Mouse (Mus musculus): ENCODE data around the gene Usp7.

The Usp7 gene

DNA sequence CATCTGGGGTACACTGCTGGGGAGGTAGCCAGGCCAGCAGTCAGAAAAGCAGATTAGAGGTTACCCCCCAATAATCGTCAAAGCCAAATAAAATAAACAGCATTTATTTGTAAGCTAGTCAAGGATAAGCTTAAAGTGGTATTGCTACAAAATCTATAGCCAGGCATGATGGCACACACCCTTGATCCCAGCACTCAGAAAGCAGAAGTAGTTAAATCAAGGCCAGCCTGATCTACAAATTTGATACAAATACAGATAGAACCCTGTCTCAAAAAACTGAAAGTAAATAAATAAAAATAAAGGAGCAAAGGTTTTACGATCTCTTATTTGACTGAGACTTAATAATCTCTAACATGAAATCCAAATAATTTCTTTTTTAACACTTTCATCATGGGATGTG lies 66.3 kb downstream of the Usp7 start:
- in situ Hi-C loops (cut with MboI): no loop called here

DNA sequence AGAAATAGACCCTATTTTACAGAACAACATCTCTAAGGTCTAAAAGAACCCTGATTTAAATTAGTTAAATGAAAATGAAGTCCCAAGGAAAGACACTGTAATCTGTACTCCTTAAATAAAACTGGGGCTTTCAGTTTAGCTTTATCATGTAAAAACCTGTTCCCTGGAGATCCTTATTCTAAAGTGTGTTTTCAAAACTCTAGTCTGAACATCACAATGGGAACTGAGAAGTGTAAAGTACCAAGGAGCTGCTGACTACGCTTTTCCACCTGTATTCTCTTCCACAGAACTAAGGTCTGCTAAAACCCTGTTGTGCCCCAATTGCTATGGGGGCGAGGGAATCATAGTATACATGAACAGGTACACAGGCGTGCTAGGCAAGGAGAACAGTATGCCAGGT lies 68.1 kb downstream of the Usp7 start:
- in situ Hi-C loops (cut with MboI): no loop called here

DNA sequence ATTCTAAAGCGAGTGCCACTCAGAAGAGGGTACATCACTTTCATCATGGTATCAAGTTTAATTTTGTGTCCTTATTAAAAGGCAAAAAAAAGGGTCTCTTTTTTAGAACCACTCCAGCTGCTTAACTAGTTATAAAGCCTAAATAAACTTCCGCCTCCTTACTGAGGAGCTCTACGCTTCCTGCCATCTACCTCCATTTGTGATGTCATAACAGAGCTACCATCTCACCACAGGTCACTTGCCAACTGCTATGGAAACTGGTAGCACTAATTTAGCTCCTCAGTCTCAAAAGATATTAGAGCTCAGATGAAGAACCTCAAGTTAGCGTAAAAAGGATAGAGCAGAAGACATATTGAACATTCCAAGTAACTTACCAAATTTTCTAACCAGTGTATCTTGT lies 71.7 kb downstream of the Usp7 start:
- in situ Hi-C loops (cut with MboI): no loop called here

DNA sequence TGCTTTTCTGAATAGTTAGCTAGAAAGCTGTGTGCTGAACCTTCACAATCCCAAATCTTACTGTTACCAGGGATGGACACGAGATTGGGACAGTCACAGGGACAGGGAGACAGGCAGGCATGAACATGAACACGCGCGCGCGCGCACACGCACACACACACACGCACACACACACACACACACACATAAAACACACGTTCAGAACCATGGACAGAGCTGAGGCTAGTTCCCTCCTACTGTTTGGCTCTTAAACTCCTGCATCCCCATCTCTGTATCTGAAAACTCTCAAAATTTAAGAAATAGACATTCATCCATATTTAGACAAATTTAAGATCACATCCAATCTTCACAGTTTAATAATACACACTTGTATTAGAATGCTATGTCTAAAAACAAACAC lies 74.4 kb downstream of the Usp7 start:
- in situ Hi-C loops (cut with MboI): no loop called here

DNA sequence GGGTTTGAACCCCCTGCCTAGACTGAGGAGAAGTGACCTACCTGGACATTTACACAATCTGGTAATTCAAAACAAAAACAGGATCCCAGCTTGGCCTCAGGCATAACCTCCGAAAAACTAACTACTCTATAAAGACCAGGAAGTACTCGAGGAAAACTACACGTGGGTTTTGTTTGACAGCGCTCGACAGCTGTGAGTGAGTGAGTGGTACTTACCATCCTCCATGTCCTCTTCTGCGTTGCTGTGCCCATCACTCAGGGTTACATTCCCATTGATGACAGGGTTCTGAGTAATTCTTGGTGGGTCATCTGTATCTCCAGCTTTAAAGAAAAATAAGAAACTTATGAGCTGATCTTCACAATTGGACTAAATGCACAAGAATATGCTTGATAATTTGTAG lies 75.8 kb downstream of the Usp7 start:
- in situ Hi-C loops (cut with MboI): no loop called here

DNA sequence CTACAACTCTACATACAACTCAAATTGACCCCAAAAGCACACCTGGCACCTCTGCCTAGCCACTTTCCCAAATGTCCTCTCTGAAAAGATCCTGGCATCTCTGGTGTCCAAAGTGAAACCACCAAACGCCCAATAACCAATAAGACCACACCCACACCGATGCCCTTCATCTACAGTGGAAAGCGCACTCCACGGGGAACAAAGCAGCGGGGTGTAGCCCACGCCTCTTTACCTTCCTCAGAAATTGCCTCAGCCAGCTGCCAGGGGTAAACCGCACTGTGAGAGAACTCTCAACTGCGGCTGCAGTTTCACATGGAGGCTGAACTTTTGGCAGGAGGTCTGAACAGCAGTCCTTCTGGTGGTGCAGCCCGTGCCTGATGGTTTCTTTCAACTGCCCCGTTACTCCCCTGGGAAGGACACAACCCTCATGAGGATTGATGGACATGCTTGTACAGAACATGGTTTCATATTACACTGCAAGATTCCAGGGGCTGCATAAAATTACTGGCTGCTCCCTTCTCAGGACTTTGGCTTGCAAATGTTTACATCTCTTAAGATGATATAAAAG lies 76.5 kb downstream of the Usp7 start:
- in situ Hi-C loops (cut with MboI): no loop called here

DNA sequence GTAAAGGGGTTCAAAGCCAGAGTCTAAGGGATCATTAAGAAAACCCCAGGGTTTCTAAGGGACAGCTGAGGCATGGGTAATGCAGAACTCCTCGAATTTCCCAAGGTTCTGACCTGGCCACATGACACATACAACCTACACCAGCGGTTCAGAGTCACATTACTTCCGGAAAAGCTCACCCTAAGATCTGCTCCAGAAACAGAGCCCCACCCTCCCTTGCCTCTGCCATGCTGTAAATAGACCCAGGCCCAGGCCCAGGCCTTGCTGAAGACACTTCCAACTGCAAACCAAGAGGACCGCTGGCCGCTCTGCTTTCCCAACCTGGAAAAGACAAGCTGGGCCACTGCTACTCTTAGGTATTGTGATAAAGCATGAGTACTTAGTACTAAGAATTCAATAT lies 77.3 kb downstream of the Usp7 start:
- in situ Hi-C loops (cut with MboI): no loop called here

DNA sequence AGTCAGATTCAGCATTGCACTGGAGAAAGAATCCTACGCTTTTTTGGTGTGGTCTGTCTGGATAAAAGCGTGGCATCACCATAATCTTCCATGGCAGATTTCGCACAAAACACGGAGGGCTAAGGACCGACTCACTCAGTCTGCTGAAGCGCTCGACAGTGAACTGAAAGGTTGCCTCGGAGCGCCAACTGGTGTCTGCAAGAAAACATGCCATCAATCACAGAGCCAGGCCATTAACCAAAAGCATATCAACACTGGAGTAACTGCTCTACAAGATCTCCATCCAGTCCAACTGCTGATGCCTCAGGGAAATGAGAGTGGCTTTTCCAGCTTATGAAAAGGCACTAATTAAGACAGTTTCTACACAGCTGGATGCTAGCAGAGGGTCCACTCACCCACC lies 80.1 kb downstream of the Usp7 start:
- in situ Hi-C loops (cut with MboI): no loop called here

DNA sequence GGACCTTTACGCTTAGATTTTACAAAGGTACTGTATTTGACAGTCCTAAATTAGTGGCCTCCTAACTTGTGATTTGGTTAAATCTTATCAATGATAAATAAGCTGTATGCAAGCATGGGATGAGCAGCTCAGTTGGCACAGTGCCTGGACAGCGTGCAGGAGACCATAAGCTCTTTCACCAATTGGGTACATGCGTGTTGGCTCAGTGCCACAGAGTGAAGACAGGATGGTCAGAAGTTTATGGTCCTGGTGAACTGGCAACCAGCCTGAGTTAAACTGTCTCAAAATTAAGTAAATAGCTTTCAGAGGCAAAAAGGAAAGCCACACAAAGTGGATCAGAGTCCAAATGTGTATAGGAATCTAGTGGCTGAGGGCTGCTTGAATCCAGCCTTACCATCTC lies 91.5 kb downstream of the Usp7 start:
- in situ Hi-C loops (cut with MboI): no loop called here

DNA sequence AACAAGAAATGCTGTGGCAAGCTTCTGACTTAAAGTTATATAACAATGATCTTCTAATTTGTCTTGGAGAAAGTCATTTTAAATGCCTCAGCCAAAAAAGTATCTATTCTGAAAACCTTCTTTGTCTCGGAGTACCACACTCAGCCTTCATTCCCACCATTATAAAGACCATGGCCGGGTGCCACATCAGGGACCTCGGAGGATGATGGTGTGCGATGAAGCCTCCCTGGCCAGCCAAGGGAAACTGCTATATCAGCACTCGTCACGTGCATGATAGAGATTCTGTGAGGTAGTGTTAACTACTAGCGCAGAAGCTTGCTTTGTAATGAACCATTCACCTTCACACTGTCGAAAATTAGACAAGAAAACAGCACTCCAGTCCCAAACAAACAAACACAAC lies 92.6 kb downstream of the Usp7 start:
- in situ Hi-C loops (cut with MboI): no loop called here

DNA sequence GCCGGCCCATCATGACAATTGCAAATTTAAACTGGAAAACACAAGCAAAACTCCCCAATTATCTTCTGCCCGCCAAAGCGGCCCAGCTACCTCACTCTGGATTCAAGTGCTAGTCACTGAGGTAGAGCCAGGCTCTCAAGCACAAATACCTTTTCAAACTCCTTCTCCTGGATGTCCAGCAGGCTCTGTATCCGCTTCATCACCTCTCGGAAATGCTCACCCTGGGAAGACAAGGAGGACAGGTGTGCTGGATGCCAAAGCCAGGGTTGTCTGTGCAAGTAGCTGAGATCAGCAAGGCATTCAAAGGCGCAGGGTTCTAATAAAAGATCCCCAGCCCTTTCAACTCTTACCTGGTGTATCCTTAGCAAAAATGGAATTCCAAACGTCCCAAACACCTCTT lies 100.9 kb downstream of the Usp7 start:
- in situ Hi-C loops (cut with MboI): no loop called here

DNA sequence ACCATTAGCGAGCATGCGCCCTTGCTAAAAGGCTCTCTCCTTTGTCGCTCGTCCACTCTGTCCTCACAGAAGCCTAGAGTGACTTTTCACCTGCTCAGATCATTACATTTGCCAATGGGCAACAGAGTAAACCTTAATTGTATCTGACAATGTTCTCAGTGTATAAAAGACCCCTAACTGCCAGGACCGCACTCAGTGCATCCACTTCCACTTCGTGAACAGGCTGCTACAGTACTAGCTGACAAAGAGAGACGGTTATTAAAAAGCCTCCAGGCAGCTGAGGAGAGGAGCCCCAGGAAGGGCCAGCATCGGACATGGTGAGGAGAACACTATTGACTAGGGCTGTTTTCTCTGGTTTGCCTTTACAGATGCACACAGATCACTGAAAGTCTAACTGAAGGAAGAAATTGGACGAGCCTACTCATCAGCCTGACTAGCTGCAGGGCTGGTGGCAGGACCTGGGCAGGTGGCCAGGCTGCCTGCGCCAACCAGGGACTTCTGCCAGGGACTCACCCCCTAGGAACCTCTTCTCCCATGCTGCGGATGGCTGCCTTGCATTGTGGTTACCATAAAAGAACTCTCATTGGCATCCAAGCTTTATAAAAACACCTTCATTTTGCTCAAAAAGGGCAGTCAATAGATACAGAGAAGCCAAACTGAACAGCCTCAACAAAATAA lies 102.0 kb downstream of the Usp7 start:
- in situ Hi-C loops (cut with MboI): loop anchor here (10.0 kb wide), 1 partner anchor 75 kb away; no protein-coding TSS in a partner anchor

DNA sequence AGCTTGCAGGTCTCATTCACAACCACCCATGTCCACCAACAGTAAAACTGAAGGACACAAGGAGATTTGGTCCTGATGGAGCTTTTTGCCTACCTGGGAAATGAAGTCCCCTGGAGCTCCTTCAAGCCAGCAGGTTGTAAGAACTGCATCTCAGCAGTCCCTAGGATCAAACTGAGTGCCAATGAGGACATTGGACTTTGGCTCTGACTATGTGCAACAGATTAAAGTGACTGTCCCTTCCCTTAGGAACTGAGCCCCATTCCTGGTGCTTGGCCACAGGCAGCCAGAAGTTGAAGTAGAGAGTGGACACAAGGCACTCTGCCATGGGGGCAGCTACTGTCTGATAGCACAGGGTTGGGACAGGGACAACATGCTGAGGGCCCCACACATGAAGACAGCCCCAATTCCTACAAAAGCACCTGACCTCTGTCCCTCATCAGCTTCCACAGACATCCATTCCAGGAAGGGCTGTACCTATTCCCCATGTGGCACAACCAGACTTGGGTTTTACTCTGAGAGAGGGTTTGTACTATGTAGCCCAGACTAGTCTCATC lies 104.5 kb downstream of the Usp7 start:
- in situ Hi-C loops (cut with MboI): loop anchor here (10.0 kb wide), 1 partner anchor 77 kb away; no protein-coding TSS in a partner anchor

DNA sequence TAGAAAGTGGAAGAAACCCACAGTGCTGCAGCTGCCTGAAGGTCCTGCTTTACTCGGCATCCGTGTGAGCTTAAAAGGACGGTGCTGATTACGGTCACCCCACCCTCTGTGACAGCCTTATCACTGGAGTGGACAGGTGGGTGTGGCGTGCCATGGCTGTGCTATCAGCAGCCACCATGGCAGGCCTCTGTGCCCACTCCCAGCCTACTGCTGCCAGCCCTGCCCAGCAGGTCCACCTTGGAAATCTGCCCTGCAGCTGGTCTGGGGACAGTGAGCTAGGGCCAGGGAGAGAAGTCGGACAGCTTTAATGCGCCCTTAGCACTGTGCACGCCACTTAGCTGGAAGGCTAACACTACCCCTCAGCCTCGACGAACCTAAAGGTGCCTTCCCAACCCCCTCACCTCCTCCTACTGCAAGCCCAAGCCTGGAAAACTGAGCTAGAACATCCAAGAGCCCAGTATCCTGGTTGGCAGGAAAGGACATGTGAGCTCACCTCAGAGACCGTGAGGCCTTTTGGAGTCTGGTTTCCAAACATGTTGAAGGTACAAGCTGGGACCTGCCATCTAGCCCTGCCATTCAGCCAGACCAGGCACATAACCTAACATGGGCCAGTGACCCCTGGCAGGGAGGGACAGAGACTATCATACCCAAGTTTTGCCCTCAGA lies 105.1 kb downstream of the Usp7 start:
- in situ Hi-C loops (cut with MboI): loop anchor here (10.0 kb wide), 1 partner anchor 78 kb away; no protein-coding TSS in a partner anchor

DNA sequence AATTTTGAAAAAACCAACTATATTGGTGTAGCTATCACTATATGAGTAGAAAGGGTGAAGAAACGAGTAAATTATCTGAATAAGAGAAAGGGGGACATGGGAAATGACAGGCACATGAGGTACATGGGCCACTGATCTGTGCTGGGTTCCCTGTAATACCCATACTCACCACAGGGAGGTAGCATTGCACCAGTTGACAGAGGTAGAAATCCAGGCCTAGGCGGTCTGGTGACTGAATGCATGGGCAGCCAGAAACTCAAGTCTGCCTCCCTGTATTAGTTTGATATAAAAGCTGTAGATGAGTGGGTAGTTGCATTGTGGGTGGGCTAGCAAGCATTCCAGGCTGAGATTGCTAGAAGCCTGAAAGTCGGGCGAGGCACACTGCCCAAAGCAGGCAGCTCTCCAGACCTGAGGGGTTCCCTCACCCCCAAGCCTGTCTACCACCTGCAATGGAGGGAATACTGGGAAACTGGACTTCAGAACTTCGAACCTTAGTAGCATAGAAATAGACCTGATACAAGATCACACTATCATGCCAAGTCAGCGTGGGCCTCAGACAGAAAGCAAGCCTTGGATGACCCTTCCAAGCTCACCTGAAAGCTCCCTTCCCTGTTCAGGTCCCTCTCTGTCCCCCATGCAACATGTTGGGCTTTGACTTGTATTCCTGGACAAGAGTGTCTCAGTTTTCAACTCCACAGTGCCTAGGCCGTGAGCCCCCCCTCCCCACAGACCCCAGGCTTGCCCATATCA lies 105.8 kb downstream of the Usp7 start:
- in situ Hi-C loops (cut with MboI): loop anchor here (10.0 kb wide), 1 partner anchor 79 kb away; no protein-coding TSS in a partner anchor

DNA sequence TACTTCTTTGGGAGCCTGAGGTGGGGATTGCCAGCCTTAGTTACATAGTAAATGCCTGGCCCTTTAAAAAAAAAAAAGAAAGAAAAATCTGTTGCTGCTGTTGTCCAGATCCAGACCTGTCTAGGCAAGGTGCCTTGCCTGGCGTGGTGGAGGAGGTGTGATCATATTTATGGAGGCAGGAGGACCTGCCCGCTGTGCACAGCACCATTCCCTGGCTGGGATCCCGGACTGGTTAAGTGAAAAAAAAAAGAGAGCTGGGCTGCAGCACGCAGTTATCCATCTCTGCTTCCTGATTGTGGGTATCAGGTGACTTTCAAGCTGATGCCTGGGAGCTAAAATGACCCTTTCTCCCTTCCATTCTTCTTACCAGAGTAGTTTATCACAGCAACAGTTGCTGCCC lies 107.0 kb downstream of the Usp7 start:
- in situ Hi-C loops (cut with MboI): loop anchor here (10.0 kb wide), 1 partner anchor 80 kb away; no protein-coding TSS in a partner anchor

DNA sequence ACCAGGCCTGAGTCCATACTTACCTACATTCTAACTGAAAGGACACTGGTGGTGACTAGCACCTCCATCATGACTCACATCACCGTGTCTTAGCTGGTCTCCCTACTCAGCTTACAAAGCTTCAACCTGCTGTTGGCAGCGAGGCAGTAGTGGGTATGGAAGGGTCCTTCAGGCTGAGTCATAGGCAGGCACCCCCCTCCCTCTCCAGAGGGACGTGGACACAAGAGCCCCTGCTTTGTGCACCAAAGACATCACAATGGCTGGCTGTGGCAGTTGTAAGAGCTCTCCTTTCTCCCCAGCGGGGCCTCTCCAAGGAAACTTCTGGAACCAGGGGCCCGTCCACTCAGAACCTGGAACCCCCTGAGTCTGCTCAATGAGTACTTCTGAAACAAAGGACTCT lies 111.6 kb downstream of the Usp7 start, which contains the start of gene Gm5767:
Gene Gm5767, plus strand, starts transcription at position 301 of the 400 bp plus-strand sequence.
- in situ Hi-C loops (cut with MboI): loop anchor here (10.0 kb wide), 1 partner anchor 84 kb away; no protein-coding TSS in a partner anchor

DNA sequence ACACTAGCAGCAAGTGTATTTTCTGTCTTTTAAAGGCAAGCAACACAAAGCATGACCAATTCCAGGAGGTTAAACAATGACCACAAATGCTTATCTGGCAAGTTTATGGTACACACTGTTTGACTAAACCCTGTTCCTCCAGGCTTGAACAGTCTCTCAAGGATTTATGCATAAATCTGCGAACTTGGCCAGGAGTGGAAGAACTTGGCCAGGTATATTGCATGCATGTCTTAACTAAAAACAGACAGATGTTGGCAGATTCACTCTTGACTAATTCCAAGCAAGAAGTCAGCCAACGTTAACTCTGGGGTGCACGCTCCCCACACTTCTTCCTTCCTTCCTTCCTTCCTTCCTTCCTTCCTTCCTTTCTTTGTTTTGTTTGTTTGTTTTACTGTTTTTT lies 112.3 kb downstream of the Usp7 start:
- in situ Hi-C loops (cut with MboI): loop anchor here (5.0 to 10.0 kb wide), 3 partner anchors 85 to 267 kb away; no protein-coding TSS in a partner anchor

DNA sequence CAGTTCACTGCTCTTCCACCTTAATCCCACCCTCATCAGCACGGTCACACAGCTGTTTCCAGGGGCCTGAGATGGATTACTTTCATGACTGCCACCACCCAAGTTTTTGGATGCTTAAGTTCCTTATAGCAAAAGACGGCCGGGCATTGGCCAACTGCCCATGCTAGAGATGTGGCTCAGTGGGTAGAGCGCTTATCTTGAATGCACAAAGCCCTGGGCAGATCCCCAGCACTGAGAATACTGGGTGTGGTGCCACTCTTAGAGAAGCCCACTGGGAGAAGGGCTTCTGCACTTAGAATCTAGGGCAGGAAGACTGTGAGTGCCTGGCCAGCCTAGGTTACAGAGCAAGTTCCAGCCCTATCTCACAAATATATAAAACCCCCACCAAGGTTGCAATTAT lies 113.4 kb downstream of the Usp7 start:
- in situ Hi-C loops (cut with MboI): loop anchor here (5.0 kb wide), 2 partner anchors 186 to 266 kb away; no protein-coding TSS in a partner anchor

DNA sequence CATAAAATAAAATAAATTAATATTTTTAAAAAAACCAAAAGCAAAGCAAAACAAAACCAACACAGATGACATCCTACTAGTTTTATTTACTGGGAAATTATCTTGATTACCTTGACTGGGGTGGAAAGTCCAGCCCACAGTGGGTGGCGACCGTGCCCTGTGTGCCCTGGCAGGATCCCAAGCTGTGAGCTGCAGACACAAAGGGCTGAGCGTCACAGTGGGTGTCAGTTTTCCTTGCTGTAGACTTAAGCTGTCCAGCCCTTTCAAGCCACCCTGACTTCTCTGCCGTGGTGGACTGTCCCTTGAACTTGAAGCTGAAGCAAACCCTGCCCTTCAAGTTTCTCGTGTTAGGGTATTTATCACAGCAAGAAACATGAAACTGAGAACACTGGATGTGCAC lies 114.1 kb downstream of the Usp7 start:
- in situ Hi-C loops (cut with MboI): loop anchor here (5.0 kb wide), 2 partner anchors 186 to 266 kb away; no protein-coding TSS in a partner anchor

DNA sequence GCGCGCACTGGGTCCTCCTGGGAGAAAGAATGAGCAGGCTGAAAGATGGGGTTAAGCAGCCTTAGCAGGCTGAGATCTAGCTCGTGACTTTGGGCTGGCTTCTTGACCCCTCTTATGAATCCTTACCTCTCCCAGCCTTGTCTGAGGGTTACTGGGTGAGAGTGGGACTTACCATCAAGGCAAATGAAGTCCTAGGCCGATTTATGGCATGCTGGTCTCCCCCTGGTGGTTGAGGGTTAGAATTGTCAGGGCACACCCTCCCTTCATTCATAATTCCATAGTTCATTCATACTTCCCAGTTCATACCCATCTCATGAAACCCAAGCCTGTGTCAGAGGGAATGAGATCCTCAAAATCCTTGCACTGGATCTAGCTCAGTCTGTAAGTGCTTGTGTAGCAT lies 115.3 kb downstream of the Usp7 start:
- in situ Hi-C loops (cut with MboI): loop anchor here (5.0 kb wide), 2 partner anchors 184 to 264 kb away; no protein-coding TSS in a partner anchor

DNA sequence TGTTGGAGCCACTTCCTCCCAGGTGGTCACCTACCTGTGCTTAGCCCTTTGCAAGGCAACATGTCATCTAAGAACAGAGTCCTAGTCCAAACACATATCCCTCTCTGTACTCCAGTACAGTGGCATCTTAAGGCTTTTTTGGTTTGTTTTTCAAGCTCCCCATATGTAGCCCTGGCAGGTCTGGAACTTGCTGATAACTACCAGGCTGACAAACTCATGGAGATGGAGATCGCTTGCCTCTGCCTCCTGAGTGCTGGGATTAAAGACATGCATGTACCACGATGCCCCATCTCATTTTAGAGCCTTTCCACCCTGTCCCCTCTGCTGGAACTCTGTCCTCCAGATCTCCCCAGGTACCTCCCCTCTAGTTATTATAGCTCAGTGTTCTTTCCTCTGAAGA lies 115.9 kb downstream of the Usp7 start:
- in situ Hi-C loops (cut with MboI): loop anchor here (5.0 kb wide), 2 partner anchors 184 to 264 kb away; no protein-coding TSS in a partner anchor

All from mature B cell (primary cell).